Mouse (Mus musculus) stomach, embryonic 16.5 days (tissue): ENCODE data around the gene Cpox. TPM values are rescaled to one million over a fixed set of nuclear protein-coding genes. Genes with fewer than 3 reads are reported as not detected.

Source experiments
- ATAC-seq: fragments of 200-750 bp; cut with Nextera tagmentation; 2 replicates; pipeline ENCODE4 v1.8.0; 2017; ENCODE audit warnings: moderate number of reproducible peaks, moderate TSS enrichment; ENCODE audit not compliant: insufficient read depth, low FRiP score
- H3K27ac ChIP-seq: fragments of 300-500 bp; sonication (generic); 2 replicates; pipeline ENCODE4 v1.5.1; 2014; ENCODE audit warnings: low read length
- H3K27me3 ChIP-seq: fragments of 300-500 bp; sonication (generic); 2 replicates; pipeline ENCODE4 v1.6.1; 2014; ENCODE audit warnings: low read length, control low read depth, mixed read lengths; ENCODE audit not compliant: control insufficient read depth, insufficient read depth
- H3K36me3 ChIP-seq: fragments of 300-500 bp; sonication (generic); 2 replicates; pipeline ENCODE4 v1.6.1; 2014; ENCODE audit warnings: low read length; ENCODE audit not compliant: control insufficient read depth, insufficient read depth
- H3K4me1 ChIP-seq: fragments of 300-500 bp; sonication (generic); 2 replicates; pipeline ENCODE4 v1.6.1; 2014; ENCODE audit warnings: low read length, control low read depth, mixed read lengths; ENCODE audit not compliant: control insufficient read depth, insufficient read depth
- H3K4me2 ChIP-seq: fragments of 300-500 bp; sonication (generic); 2 replicates; pipeline ENCODE4 v1.6.1; 2014; ENCODE audit warnings: low read depth, low read length, mixed read lengths
- H3K4me3 ChIP-seq: fragments of 300-500 bp; sonication (generic); replicated peaks from 2 replicates; pipeline ENCODE4 v1.5.1; 2014; ENCODE audit warnings: mild to moderate bottlenecking, low read length
- H3K9ac ChIP-seq: fragments of 300-500 bp; sonication (generic); 2 replicates; pipeline ENCODE4 v1.6.1; 2014; ENCODE audit warnings: low read length
- H3K9me3 ChIP-seq: fragments of 300-500 bp; sonication (generic); replicated peaks from 2 replicates; pipeline ENCODE4 v1.6.1; 2016; ENCODE audit warnings: low read length, control low read depth; ENCODE audit not compliant: control insufficient read depth
- WGBS: fragments of 180-500 bp; shearing (Covaris S2); extraction: QIAGEN DNeasy Blood & Tissue Kit; methylation state at CpG from one replicate; pipeline ENCODE4 v1.1.7; 2014; 5-methylcytosine and 5-hydroxymethylcytosine counted together
- polyA plus RNA-seq: library from polyadenylated mRNA; unstranded; fragments of >200 nt; fragmentation: Nextera tagmentation; extraction: Ambion mirVana; gene quantifications from 2 replicates; pipeline ENCODE4 v1.2.1, GENCODE M21; 2015

The Cpox gene
- polyA plus RNA-seq = 40.4 and 41.1 TPM in 2 replicates

DNA sequence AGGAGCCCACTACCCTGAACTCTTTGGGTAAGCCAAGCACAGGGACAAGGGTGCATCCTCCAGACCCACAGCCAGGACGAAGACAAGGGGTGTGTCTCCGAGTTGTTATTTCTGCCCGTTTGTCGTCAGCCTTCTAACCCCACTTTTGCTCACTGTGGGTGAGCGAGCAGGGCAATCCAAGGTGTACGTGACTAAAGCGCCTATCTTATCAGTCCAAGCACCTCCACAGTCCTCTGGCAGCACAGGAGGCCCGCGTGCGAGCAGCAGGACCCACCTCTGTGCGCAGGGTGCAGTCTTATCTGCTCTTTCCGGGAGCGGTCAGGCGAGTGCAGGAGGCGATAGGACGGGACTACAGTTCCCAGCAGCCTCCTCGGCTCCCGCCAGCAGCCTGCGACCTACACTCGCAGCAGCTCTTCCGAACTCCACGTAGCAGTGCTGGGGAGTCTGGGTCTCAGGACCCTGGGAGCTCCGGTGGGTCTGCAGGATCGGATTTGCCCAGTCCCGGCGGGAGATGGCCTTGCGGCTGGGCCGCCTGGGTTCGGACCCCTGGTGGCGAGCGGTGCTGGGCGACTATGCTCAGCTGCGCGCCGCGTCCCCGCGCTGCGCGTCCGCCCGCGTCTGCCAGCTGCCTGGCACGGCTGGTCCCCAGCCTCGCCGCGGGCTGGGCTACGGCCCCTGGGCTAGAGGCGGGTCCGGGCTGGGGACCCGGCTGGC, at the start of gene Cpox:
Gene Cpox (plus strand): TSS at position 376 of the 714 bp plus-strand sequence.
- H3K4me1 ChIP-seq = peaks cover 11% of the 10 kb centered on the region; the same call in 1 of the 2 replicates
- no peaks in the 10 kb centered on the region for H3K9me3 ChIP-seq
- peak within 1 kb of the TSS; percentile 95 for H3K9ac ChIP-seq
- peak within 1 kb of the TSS; percentile 76 for H3K4me2 ChIP-seq
- ATAC-seq = peak; percentile 99
- peak within 1 kb of the TSS; percentile 94 for H3K4me3 ChIP-seq
- no peaks in the 10 kb centered on the region for H3K27me3 ChIP-seq
- peaks cover 13% of the 10 kb centered on the region; the same call in 1 of the 2 replicates for H3K36me3 ChIP-seq
- peak within 1 kb of the TSS; percentile 90 for H3K27ac ChIP-seq
- under 1% methylated on average over 51 of the region's 51 CpGs for WGBS

DNA sequence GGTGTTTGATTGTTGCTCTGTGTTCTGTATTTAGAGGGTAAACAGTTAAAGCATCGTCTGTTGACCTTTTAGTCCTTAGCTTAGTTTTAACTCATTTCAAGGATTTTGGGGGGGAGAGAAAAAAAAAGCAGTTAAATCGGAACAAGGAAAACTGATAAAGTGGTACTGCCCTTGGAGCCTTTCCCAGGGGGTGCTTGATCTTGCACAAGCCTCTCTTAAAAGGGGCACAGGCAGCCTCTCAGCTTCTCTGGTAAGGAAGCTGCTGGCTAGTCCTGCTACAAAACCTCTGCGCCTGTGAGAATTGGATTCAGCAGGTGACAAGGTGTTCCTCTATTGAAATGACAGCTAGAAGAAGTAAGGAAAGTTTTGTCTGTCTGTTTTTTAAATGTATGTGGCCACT, 47.7 kb upstream of the Cpox start:
- Histone ChIP-seq H3K9ac (no peak overlapping the region), H3K4me1 (no peaks in the 10 kb centered on the region), H3K4me3 (no peak overlapping the region), H3K9me3 (no peaks in the 10 kb centered on the region), H3K36me3 (no peaks in the 10 kb centered on the region), H3K27ac (no peak overlapping the region), H3K4me2 (no peak overlapping the region), H3K27me3 (no peaks in the 10 kb centered on the region)
- 78% methylated on average over 3 of the region's 3 CpGs for WGBS
- ATAC-seq = no peak

DNA sequence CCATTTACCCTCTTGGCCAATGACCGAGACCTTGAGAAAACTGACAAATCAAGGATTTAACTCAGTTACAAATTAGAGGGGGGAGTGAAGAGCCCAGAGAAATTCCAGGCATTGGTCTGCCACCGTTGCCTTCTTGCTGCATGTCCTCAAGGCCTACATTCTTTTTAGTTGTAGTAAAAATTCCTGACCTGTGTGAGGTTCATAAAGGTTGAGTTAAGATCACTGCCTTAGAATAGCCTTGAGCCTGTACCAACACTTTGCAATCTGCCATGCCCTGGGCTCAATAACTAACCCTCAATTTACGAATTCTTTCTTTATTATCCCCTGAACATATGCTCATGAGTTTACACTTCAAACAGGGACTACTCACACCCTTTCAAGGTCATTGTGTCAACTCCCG, 47.0 kb upstream of the Cpox start:
- no peak overlapping the region for H3K4me2 ChIP-seq
- WGBS = 69% methylated on average over 4 of the region's 4 CpGs
- no peaks in the 10 kb centered on the region for H3K4me1 ChIP-seq
- H3K4me3 ChIP-seq = no peak overlapping the region
- no peaks in the 10 kb centered on the region for H3K27me3 ChIP-seq
- no peak overlapping the region for H3K27ac ChIP-seq
- H3K36me3 ChIP-seq = no peaks in the 10 kb centered on the region
- no peaks in the 10 kb centered on the region for H3K9me3 ChIP-seq
- ATAC-seq = no peak
- no peak overlapping the region for H3K9ac ChIP-seq

DNA sequence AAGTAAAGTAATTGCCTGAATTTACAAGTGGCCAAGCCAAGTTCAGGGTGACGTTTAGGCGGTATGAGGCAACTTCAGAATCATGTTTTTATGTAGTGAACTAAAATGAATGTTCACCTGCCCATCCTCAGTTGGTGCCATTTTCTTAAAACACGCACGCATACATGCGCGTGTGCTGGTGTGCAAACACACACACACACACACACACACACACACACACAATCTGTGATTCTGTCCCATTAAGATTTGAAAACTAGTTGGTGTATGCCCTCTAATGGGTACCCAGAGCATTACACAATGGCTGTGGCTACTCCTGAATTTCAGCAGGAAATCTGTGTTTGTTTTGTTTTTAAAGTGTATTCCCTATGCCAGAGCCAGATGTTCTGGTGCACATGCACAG, 46.1 kb upstream of the Cpox start:
- Histone ChIP-seq H3K27ac (no peak overlapping the region), H3K4me2 (no peak overlapping the region), H3K36me3 (no peaks in the 10 kb centered on the region), H3K4me3 (no peak overlapping the region), H3K9me3 (no peaks in the 10 kb centered on the region), H3K9ac (no peak overlapping the region), H3K27me3 (no peaks in the 10 kb centered on the region), H3K4me1 (no peaks in the 10 kb centered on the region)
- WGBS = 82% methylated on average over 6 of the region's 6 CpGs
- no peak for ATAC-seq

DNA sequence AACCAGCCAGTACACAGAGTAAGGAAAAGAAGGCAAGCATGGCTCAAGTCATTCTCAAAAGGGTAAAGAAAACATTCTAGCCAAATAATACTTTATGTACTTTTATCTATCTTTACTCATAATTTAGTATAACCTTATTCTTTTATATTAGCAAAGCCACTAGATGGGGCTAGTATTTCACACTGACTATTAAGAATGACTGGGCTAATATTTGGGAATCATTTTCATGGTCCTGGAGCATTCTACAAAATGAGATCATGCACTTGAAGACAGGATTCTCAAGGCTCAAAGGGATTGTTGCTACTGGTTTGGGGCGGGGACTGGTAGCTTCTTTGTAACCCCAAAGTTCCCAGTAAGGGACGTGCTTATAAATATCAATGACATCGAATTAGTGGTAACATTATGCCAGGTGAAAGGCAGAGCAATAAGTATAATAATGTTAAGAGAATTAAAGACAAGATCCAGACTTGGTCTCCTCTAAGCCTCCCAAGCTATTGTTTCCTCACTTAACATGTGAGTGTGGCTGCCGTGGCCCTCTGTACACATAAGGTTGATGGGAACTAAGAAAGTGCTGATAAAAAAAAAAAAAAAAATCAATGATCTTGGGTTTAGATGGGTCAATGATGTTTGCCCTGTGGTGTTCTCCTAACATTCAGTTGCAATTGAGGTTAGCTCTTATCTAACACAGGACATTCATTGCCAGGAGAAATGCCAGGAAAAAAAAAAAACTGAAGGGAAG, 42.3 kb upstream of the Cpox start:
- Histone ChIP-seq H3K27me3 (no peaks in the 10 kb centered on the region), H3K9ac (no peak overlapping the region), H3K36me3 (no peaks in the 10 kb centered on the region), H3K4me1 (no peaks in the 10 kb centered on the region), H3K4me2 (no peak overlapping the region), H3K9me3 (no peaks in the 10 kb centered on the region), H3K27ac (no peak overlapping the region), H3K4me3 (no peak overlapping the region)
- ATAC-seq = no peak
- WGBS = 86% methylated on average over 4 of the region's 4 CpGs

DNA sequence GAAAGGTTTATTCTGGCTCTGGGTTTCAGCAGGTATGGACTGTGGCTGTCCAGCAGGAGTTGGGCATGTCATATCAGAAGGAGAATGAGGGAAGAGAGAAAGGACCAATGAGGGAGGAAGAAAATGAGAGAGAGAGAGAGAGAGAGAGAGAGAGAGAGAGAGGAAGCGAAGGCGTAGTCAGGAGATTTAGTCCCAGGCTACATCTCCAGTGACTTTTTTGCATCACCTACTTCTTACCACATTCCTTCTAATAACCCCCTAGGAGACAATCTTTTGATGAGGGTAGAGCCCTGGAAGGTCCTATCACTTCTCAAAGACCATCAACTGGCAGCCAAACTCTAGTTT, 41.8 kb upstream of the Cpox start:
- WGBS = 93% methylated on average over 2 of the region's 2 CpGs
- no peaks in the 10 kb centered on the region for H3K9me3 ChIP-seq
- no peak overlapping the region for H3K4me3 ChIP-seq
- H3K27me3 ChIP-seq = no peaks in the 10 kb centered on the region
- H3K4me2 ChIP-seq = no peak overlapping the region
- H3K27ac ChIP-seq = no peak overlapping the region
- no peaks in the 10 kb centered on the region for H3K4me1 ChIP-seq
- ATAC-seq = no peak
- H3K36me3 ChIP-seq = no peaks in the 10 kb centered on the region
- no peak overlapping the region for H3K9ac ChIP-seq

- Histone ChIP-seq H3K9ac (no peak overlapping the region), H3K27me3 (no peaks in the 10 kb centered on the region), H3K36me3 (no peaks in the 10 kb centered on the region), H3K4me1 (no peaks in the 10 kb centered on the region), H3K4me2 (no peak overlapping the region), H3K9me3 (no peaks in the 10 kb centered on the region), H3K27ac (no peak overlapping the region), H3K4me3 (no peak overlapping the region)
- 85% methylated on average over 5 of the region's 5 CpGs for WGBS
- no peak for ATAC-seq
These were observed 41.1 kb upstream of the Cpox start for GRCm38 (mm10) chr16:58628968-58629367.

GRCm38 (mm10) chr16:58629736-58630135, 40.4 kb upstream of the Cpox start:
- Histone ChIP-seq H3K36me3 (no peaks in the 10 kb centered on the region), H3K9me3 (no peaks in the 10 kb centered on the region), H3K27ac (no peak overlapping the region), H3K27me3 (no peaks in the 10 kb centered on the region), H3K4me1 (no peaks in the 10 kb centered on the region), H3K4me3 (no peak overlapping the region), H3K4me2 (no peak overlapping the region), H3K9ac (no peak overlapping the region)
- 48% methylated on average over 2 of the region's 2 CpGs for WGBS
- ATAC-seq = no peak

GRCm38 (mm10) chr16:58635866-58636265, 34.2 kb upstream of the Cpox start:
- no peak overlapping the region for H3K9ac ChIP-seq
- H3K36me3 ChIP-seq = no peaks in the 10 kb centered on the region
- H3K27me3 ChIP-seq = no peaks in the 10 kb centered on the region
- no peaks in the 10 kb centered on the region for H3K9me3 ChIP-seq
- ATAC-seq = no peak
- 55% methylated on average over 2 of the region's 2 CpGs for WGBS
- H3K4me3 ChIP-seq = no peak overlapping the region
- H3K4me2 ChIP-seq = no peak overlapping the region
- no peak overlapping the region for H3K27ac ChIP-seq
- H3K4me1 ChIP-seq = no peaks in the 10 kb centered on the region
